Mouse (Mus musculus) stomach, postnatal 0 days (tissue): ENCODE data around the gene Saxo1.

Experiments
- CTCF ChIP-seq: IDR thresholded peaks from 2 replicates; pipeline ENCODE4 v1.5.1; 2016; ENCODE audit warnings: antibody characterized with exemption, low read depth, mild to moderate bottlenecking, moderate library complexity
- EP300 ChIP-seq: optimal IDR thresholded peaks from 2 replicates; pipeline ENCODE3; 2016; ENCODE audit warnings: antibody characterized with exemption

GRCm38 (mm10) chr4:86480891-86481290, 77.2 kb downstream of the Saxo1 start:
- TF ChIP-seq CTCF (peak; percentile 63), EP300 (no peak)
